In the genomic region with DNA sequence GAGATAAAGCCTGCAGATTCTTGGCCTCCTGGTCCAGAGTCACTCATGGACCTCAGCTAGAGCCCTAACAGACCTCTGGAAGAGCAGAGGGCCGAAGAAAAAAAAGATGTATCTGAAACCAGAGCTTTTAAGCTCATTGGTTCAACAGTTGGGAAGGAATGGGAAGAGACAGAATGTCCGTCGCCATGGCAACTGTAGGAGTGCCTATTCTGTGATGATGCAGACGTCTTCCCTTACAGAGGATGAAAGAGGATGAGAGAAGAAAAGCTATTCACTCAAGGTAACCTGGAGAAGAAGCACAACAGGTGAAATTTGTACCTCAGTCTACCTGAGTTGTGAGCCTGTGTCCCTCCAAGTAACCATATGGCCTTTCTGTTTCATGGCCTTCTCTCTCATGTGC, we compare ENCODE assay signal across 12 mouse cellular contexts. TPM values are rescaled to one million over a fixed set of nuclear protein-coding genes. Genes with fewer than 3 reads are reported as not detected.
A peak's percentile ranks its signal among the peaks of the same experiment; 100 is the strongest.
DNase-seq lines count a peak whose midpoint lies in the region; ATAC-seq and TF ChIP-seq lines count a peak whose summit lies in the region.
"Had no signal": no experiment of that assay in that cellular context is flagged by ENCODE, and none has a peak within 500 bp of the region (broad histone marks: within the 10 kb centered on the region; RNA-seq: fewer than 3 reads in every experiment).

No protein-coding gene starts in this region.

- ATAC-seq in hindbrain, embryonic 16.5 days: peak; percentile 72; the same call in 1 of the 2 replicates
- peak; percentile 92 for ATAC-seq in midbrain, embryonic 15.5 days (replicated peaks)

- no peak overlapping the region for H3K9ac ChIP-seq in hindbrain, embryonic 16.5 days (ENCODE audit: low read depth, low read length)
- H3K9ac ChIP-seq in midbrain, embryonic 15.5 days: no peak overlapping the region
- H3K9ac ChIP-seq in heart, adult 2 months (ENCODE audit: low read depth, low read length): no peak overlapping the region
- H3K9ac ChIP-seq: limb, embryonic 15.5 days had no signal

- DNase-seq in cerebellum, postnatal 10 days: peak; percentile 46 to 52
- DNase-seq in cerebellum, adult 18-20 months: no peak
- peak; percentile 35 for DNase-seq in NIH3T3 (ENCODE audit: low read depth)
- DNase-seq in yolk sac, embryonic 10.5 days (ENCODE audit: low spot score): no peak
- no peak for DNase-seq in heart, adult 2 months
- DNase-seq in Muller cell, postnatal 12 days (ENCODE audit: inconsistent ontology term): no peak
- DNase-seq: kidney, adult 9 months had no signal

- no peak overlapping the region for H3K4me2 ChIP-seq in hindbrain, embryonic 16.5 days (ENCODE audit: low read length)
- H3K4me2 ChIP-seq in midbrain, embryonic 15.5 days: no peak overlapping the region
- H3K4me2 ChIP-seq: limb, embryonic 15.5 days had no signal

- no peaks in the 10 kb centered on the region for H3K27me3 ChIP-seq in hindbrain, embryonic 16.5 days (replicated peaks; ENCODE audit: control insufficient read depth, insufficient read depth, low read length)
- no peaks in the 10 kb centered on the region for H3K27me3 ChIP-seq in midbrain, embryonic 15.5 days (replicated peaks)
- no peaks in the 10 kb centered on the region for H3K27me3 ChIP-seq in heart, adult 2 months (ENCODE audit: control insufficient read depth, insufficient read depth, low read length)
- H3K27me3 ChIP-seq: limb, embryonic 15.5 days; Patski had no signal

- TF ChIP-seq EP300 in heart, adult 2 months (IDR thresholded peaks at IDR 0.05; ENCODE audit: insufficient read depth, low read depth, low read length): no peak

- 51% methylated on average over 4 of the region's 4 CpGs for WGBS in hindbrain, embryonic 16.5 days
- 35% methylated on average over 4 of the region's 4 CpGs for WGBS in midbrain, embryonic 15.5 days
- WGBS in heart, adult 2 months: 73% methylated on average over 4 of the region's 4 CpGs

- H3K36me3 ChIP-seq in hindbrain, embryonic 16.5 days (ENCODE audit: control insufficient read depth, insufficient read depth, low read length): no peaks in the 10 kb centered on the region
- H3K36me3 ChIP-seq in midbrain, embryonic 15.5 days (replicated peaks): no peaks in the 10 kb centered on the region
- no peaks in the 10 kb centered on the region for H3K36me3 ChIP-seq in heart, adult 2 months (ENCODE audit: control insufficient read depth, insufficient read depth, low read length)
- H3K36me3 ChIP-seq: limb, embryonic 15.5 days had no signal

- no peaks in the 10 kb centered on the region for H3K4me1 ChIP-seq in hindbrain, embryonic 16.5 days (ENCODE audit: control insufficient read depth, insufficient read depth, low read depth, low read length)
- H3K4me1 ChIP-seq in midbrain, embryonic 15.5 days: peaks cover 5% of the 10 kb centered on the region; the same call in 1 of the 2 replicates
- H3K4me1 ChIP-seq in heart, adult 2 months (ENCODE audit: control insufficient read depth, insufficient read depth, low read length): no peaks in the 10 kb centered on the region

- H3K27ac ChIP-seq in hindbrain, embryonic 16.5 days (ENCODE audit: low read depth, low read length): no peak overlapping the region
- H3K27ac ChIP-seq in midbrain, embryonic 15.5 days: peak overlapping the region; percentile 8; the same call in 1 of the 2 replicates
- no peak overlapping the region for H3K27ac ChIP-seq in heart, adult 2 months
- H3K27ac ChIP-seq: limb, embryonic 15.5 days; macrophage had no signal

- intact Hi-C loops in heart, adult 2 months (cut with DNase I): no loop called here

- H3K9me3 ChIP-seq in hindbrain, embryonic 16.5 days (ENCODE audit: control insufficient read depth, low read length): peaks cover 4% of the 10 kb centered on the region; the same call in 1 of the 2 replicates
- 0 out of 2 replicates have a peak, but pooled peaks cover 3% of the 10 kb centered on the region for H3K9me3 ChIP-seq in midbrain, embryonic 15.5 days

- TF ChIP-seq CTCF in heart, adult 2 months (IDR thresholded peaks at IDR 0.05): no peak

- no peaks in the 10 kb centered on the region for H3K79me2 ChIP-seq in heart, adult 2 months (replicated peaks; ENCODE audit: control insufficient read depth, insufficient read depth, low read length)

- TF ChIP-seq POLR2A in heart, adult 2 months (IDR thresholded peaks at IDR 0.05; ENCODE audit: insufficient read depth, low read depth, low read length): no peak

- H3K4me3 ChIP-seq in hindbrain, embryonic 16.5 days (ENCODE audit: low read length): no peak overlapping the region
- no peak overlapping the region for H3K4me3 ChIP-seq in midbrain, embryonic 15.5 days
- H3K4me3 ChIP-seq in heart, adult 2 months: no peak overlapping the region
- H3K4me3 ChIP-seq: limb, embryonic 15.5 days had no signal

RNA-seq across cellular contexts. Expression of a gene that starts 44.0 kb away (rescaled TPM):
- polyA plus RNA-seq in hindbrain, embryonic 16.5 days (2015; fragmentation: Nextera tagmentation; extraction: Ambion mirVana): 56.1 and 58.9 TPM in 2 replicates
- 31.1 and 33.9 TPM in 2 replicates for polyA plus RNA-seq in midbrain, embryonic 15.5 days (2015; fragmentation: Nextera tagmentation; extraction: Ambion mirVana)
- total RNA-seq in heart, adult 2 months (2021): 100 to 1,000 TPM; 154 to 174 TPM
- 80.2 and 114 TPM in 2 replicates for polyA plus RNA-seq in heart, adult 2 months (2012; rRNA removed)

Comparison
In these comparisons a context has a peak if more than half of its experiments do, and no peak if none do; other contexts are left out.
1. DNase-seq: peak in cerebellum, postnatal 10 days (2 of 2) and NIH3T3 (single experiment); none in cerebellum, adult 18-20 months (0 of 2), yolk sac, embryonic 10.5 days (single experiment), heart, adult 2 months (0 of 2) and Muller cell, postnatal 12 days (single experiment).